In the genomic region with DNA sequence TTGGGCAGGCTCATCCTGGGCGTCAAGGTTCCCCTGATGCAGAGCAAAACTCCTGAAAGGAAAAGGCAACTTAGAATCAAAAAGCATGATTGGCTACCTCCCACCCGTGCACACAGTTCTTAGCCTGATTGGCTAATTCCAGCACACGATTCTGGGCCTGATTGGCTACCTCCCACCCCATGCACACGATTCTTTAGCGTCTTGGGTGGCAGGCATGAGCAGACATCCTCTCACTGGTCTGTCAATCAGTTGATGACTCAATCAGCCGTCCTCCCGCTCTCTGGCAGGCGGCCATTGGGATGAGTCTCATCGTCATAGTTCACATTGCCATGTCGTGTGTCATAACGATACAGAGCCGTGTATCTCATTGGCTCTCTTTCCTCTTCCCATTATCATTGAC, we compare ENCODE assay signal across 10 mouse cellular contexts. TPM values are rescaled to one million over a fixed set of nuclear protein-coding genes. Genes with fewer than 3 reads are reported as not detected.
A peak's percentile ranks its signal among the peaks of the same experiment; 100 is the strongest.
DNase-seq lines count a peak whose midpoint lies in the region; ATAC-seq and TF ChIP-seq lines count a peak whose summit lies in the region.
"Had no signal": no experiment of that assay in that cellular context is flagged by ENCODE, and none has a peak within 500 bp of the region (broad histone marks: within the 10 kb centered on the region; RNA-seq: fewer than 3 reads in every experiment).

No protein-coding gene starts in this region.

- H3K9ac ChIP-seq in forebrain, embryonic 11.5 days (ENCODE audit: low read length), result no peak overlapping the region
- H3K9ac ChIP-seq: liver, embryonic 15.5 days had no signal

- TF ChIP-seq POLR2A in brain, embryonic 14.5 days (IDR thresholded peaks at IDR 0.05; ENCODE audit: borderline replicate concordance, extremely low read depth, insufficient read depth, insufficient read length, poor library complexity, severe bottlenecking), result no peak

- intact Hi-C loops in heart, postnatal 36 days (cut with DNase I), result no loop called here

- H3K27ac ChIP-seq in forebrain, embryonic 11.5 days (ENCODE audit: low read depth, low read length), result no peak overlapping the region
- H3K27ac ChIP-seq: liver, embryonic 15.5 days had no signal

- no peak overlapping the region for H3K4me3 ChIP-seq in forebrain, embryonic 11.5 days (ENCODE audit: low read depth, low read length)
- H3K4me3 ChIP-seq: liver, embryonic 15.5 days had no signal

- H3K27me3 ChIP-seq in forebrain, embryonic 11.5 days (ENCODE audit: control insufficient read depth, insufficient read depth, low read length), result no peaks in the 10 kb centered on the region
- H3K27me3 ChIP-seq: liver, embryonic 15.5 days had no signal

- no peak overlapping the region for H3K4me2 ChIP-seq in forebrain, embryonic 11.5 days (ENCODE audit: low read depth, low read length, severe bottlenecking)
- H3K4me2 ChIP-seq: liver, embryonic 15.5 days had no signal

- 88% methylated on average over 12 of the region's 12 CpGs for WGBS in forebrain, embryonic 11.5 days

- H3K36me3 ChIP-seq in forebrain, embryonic 11.5 days (ENCODE audit: control insufficient read depth, insufficient read depth, low read length), result no peaks in the 10 kb centered on the region
- H3K36me3 ChIP-seq: liver, embryonic 15.5 days had no signal

- no peaks in the 10 kb centered on the region for H3K9me3 ChIP-seq in forebrain, embryonic 11.5 days (ENCODE audit: control insufficient read depth, low read length)
- H3K9me3 ChIP-seq: liver, embryonic 15.5 days had no signal

- peaks cover 4% of the 10 kb centered on the region; the same call in 1 of the 2 replicates for H3K4me1 ChIP-seq in forebrain, embryonic 11.5 days (replicated peaks; ENCODE audit: control insufficient read depth, insufficient read depth, low read length)

- no peak for TF ChIP-seq CTCF in brain, embryonic 14.5 days (IDR thresholded peaks at IDR 0.05; ENCODE audit: borderline replicate concordance, extremely low read depth, insufficient read depth, insufficient read length)

- DNase-seq in layer of hippocampus, adult 11-12 months (ENCODE audit: low spot score), result peak; percentile 22
- DNase-seq in layer of hippocampus, adult 9-11 months, result no peak
- peak; percentile 8 for DNase-seq in NIH3T3 (ENCODE audit: low read depth)
- peak; percentile 38 for DNase-seq in brain, embryonic 14.5 days (ENCODE audit: low read depth)
- DNase-seq in lung, postnatal 14 days, result peak; percentile 48
- no peak for DNase-seq in natural killer cell, adult 2 months (ENCODE audit: low spot score in 2 of 2)
- no peak for DNase-seq in forebrain, embryonic 11.5 days (ENCODE audit: low spot score)
- DNase-seq in heart, postnatal 36 days, result no peak

- ATAC-seq in forebrain, embryonic 11.5 days (replicated peaks; ENCODE audit: low FRiP score), result no peak
- ATAC-seq: inflammation-experienced regulatory T-cells, adult 6 months had no signal

RNA-seq across cellular contexts. Expression of gene Kcne1, which starts 10.3 kb away (rescaled TPM):
- polyA plus RNA-seq in brain, embryonic 14.5 days (2012; rRNA removed), result 0.05 and 0.33 TPM in 2 replicates
- polyA plus RNA-seq in forebrain, embryonic 11.5 days (2014; fragmentation: Nextera tagmentation; extraction: Ambion mirVana), result 0.29 TPM in 1 of 2 replicates, not detected in the other
- 10 to 100 TPM; 19.8 to 21.3 TPM for total RNA-seq in heart, postnatal 36 days (2021)
- polyA plus RNA-seq: inflammation-experienced regulatory T-cells, adult 6 months; liver, embryonic 15.5 days had no signal

RNA-seq across cellular contexts. Expression of gene Fam243, which starts 27.7 kb away (rescaled TPM):
- polyA plus RNA-seq in brain, embryonic 14.5 days (2012; rRNA removed), result 0.08 and 0.25 TPM in 2 replicates
- not detected in 2 replicates for polyA plus RNA-seq in forebrain, embryonic 11.5 days (2014; fragmentation: Nextera tagmentation; extraction: Ambion mirVana)
- total RNA-seq in heart, postnatal 36 days (2021), result under 1 TPM; 0.43 to 0.50 TPM
- polyA plus RNA-seq: inflammation-experienced regulatory T-cells, adult 6 months; liver, embryonic 15.5 days had no signal

RNA-seq across cellular contexts. Expression of gene Smim11, which starts 47.9 kb away (rescaled TPM):
- polyA plus RNA-seq in brain, embryonic 14.5 days (2012; rRNA removed), result 32.6 and 45.5 TPM in 2 replicates
- polyA plus RNA-seq in forebrain, embryonic 11.5 days (2014; fragmentation: Nextera tagmentation; extraction: Ambion mirVana), result 115 and 123 TPM in 2 replicates
- 10 to 100 TPM; 76.2 to 84.5 TPM for total RNA-seq in heart, postnatal 36 days (2021)

RNA-seq across cellular contexts. Expression of gene Kcne2, which starts 56.8 kb away (rescaled TPM):
- 12.4 and 25.3 TPM in 2 replicates for polyA plus RNA-seq in brain, embryonic 14.5 days (2012; rRNA removed)
- polyA plus RNA-seq in forebrain, embryonic 11.5 days (2014; fragmentation: Nextera tagmentation; extraction: Ambion mirVana), result 0.45 TPM in 1 of 2 replicates, not detected in the other
- total RNA-seq in heart, postnatal 36 days (2021), result not detected
- polyA plus RNA-seq: inflammation-experienced regulatory T-cells, adult 6 months; liver, embryonic 15.5 days had no signal

Comparison
In these comparisons a context has a peak if more than half of its experiments do, and no peak if none do; other contexts are left out.
1. DNase-seq: peak in layer of hippocampus, adult 11-12 months (single experiment), NIH3T3 (single experiment), brain, embryonic 14.5 days (single experiment) and lung, postnatal 14 days (single experiment); none in layer of hippocampus, adult 9-11 months (single experiment), natural killer cell, adult 2 months (0 of 2), forebrain, embryonic 11.5 days (single experiment) and heart, postnatal 36 days (0 of 2).